ENCODE assay signal across 8 mouse cellular contexts in genomic region chr4:134469341-134469796, GRCm38 (mm10). TPM values are rescaled to one million over a fixed set of nuclear protein-coding genes. Genes with fewer than 3 reads are reported as not detected.
DNase-seq lines count a peak whose midpoint lies in the region; ATAC-seq lines count a peak whose summit lies in the region.

No protein-coding gene starts in this region.

- ATAC-seq in heart, embryonic 16.5 days (replicated peaks; ENCODE audit: extremely low read depth, insufficient read depth, low FRiP score), result no peak
- peak; percentile 15 for ATAC-seq in hindbrain, embryonic 13.5 days (ENCODE audit: low FRiP score)
- ATAC-seq in midbrain, embryonic 15.5 days (replicated peaks), result peak; percentile 13

- 11% methylated on average over 6 of the region's 6 CpGs for WGBS in heart, embryonic 16.5 days
- 3% methylated on average over 6 of the region's 6 CpGs for WGBS in hindbrain, embryonic 13.5 days
- 1% methylated on average over 6 of the region's 6 CpGs for WGBS in midbrain, embryonic 15.5 days

- DNase-seq in heart, adult 18-20 months, result no peak
- peak; percentile 56 for DNase-seq in ZHBTc4 (ENCODE audit: low read depth, low spot score)
- no peak for DNase-seq in ovary, postnatal 36 days (ENCODE audit: low spot score)
- DNase-seq in right cerebral cortex, adult 2 months (ENCODE audit: low spot score in 2 of 2), result no peak
- no peak for DNase-seq in kidney, postnatal 14 days

- peak overlapping the region; percentile 90 for H3K4me3 ChIP-seq in heart, embryonic 16.5 days (ENCODE audit: low read length)
- peak overlapping the region; percentile 96 for H3K4me3 ChIP-seq in hindbrain, embryonic 13.5 days
- peak overlapping the region; percentile 81 for H3K4me3 ChIP-seq in midbrain, embryonic 15.5 days

- H3K9ac ChIP-seq in heart, embryonic 16.5 days (ENCODE audit: low read length), result peak overlapping the region; percentile 91
- H3K9ac ChIP-seq in hindbrain, embryonic 13.5 days, result peak overlapping the region; percentile 99
- peak overlapping the region; percentile 98 for H3K9ac ChIP-seq in midbrain, embryonic 15.5 days

- H3K36me3 ChIP-seq in heart, embryonic 16.5 days (ENCODE audit: control insufficient read depth, insufficient read depth), result peaks cover 31% of the 10 kb centered on the region
- peaks cover 31% of the 10 kb centered on the region for H3K36me3 ChIP-seq in hindbrain, embryonic 13.5 days
- H3K36me3 ChIP-seq in midbrain, embryonic 15.5 days (replicated peaks), result peaks cover 22% of the 10 kb centered on the region

- peak overlapping the region; percentile 33 for H3K27ac ChIP-seq in heart, embryonic 16.5 days (ENCODE audit: low read length)
- H3K27ac ChIP-seq in hindbrain, embryonic 13.5 days, result peak overlapping the region; percentile 99
- H3K27ac ChIP-seq in midbrain, embryonic 15.5 days, result peak overlapping the region; percentile 98

- H3K27me3 ChIP-seq in heart, embryonic 16.5 days (ENCODE audit: control insufficient read depth, insufficient read depth, low read length), result no peaks in the 10 kb centered on the region
- no peaks in the 10 kb centered on the region for H3K27me3 ChIP-seq in hindbrain, embryonic 13.5 days
- H3K27me3 ChIP-seq in midbrain, embryonic 15.5 days (replicated peaks), result no peaks in the 10 kb centered on the region

- peaks cover 3% of the 10 kb centered on the region; the same call in 1 of the 2 replicates for H3K9me3 ChIP-seq in heart, embryonic 16.5 days (replicated peaks; ENCODE audit: control insufficient read depth, low read length)
- no peaks in the 10 kb centered on the region for H3K9me3 ChIP-seq in hindbrain, embryonic 13.5 days
- no peaks in the 10 kb centered on the region for H3K9me3 ChIP-seq in midbrain, embryonic 15.5 days

- peaks cover 9% of the 10 kb centered on the region for H3K4me1 ChIP-seq in heart, embryonic 16.5 days (ENCODE audit: control insufficient read depth, insufficient read depth, low read length)
- peaks cover 56% of the 10 kb centered on the region for H3K4me1 ChIP-seq in hindbrain, embryonic 13.5 days (replicated peaks)
- H3K4me1 ChIP-seq in midbrain, embryonic 15.5 days, result peaks cover 61% of the 10 kb centered on the region

- H3K4me2 ChIP-seq in heart, embryonic 16.5 days (ENCODE audit: low read depth, low read length), result peak overlapping the region; percentile 96
- H3K4me2 ChIP-seq in hindbrain, embryonic 13.5 days, result peak overlapping the region; percentile 85
- H3K4me2 ChIP-seq in midbrain, embryonic 15.5 days, result peak overlapping the region; percentile 79

RNA-seq across cellular contexts. Expression of gene Stmn1, which starts 1.2 kb away (rescaled TPM):
- 936 and 979 TPM in 2 replicates for polyA plus RNA-seq in heart, embryonic 16.5 days (2015; fragmentation: Nextera tagmentation; extraction: Ambion mirVana)
- total RNA-seq in heart, adult 18-20 months (2021), result 10 to 100 TPM; 21.3 to 24.5 TPM
- polyA plus RNA-seq in hindbrain, embryonic 13.5 days (2015; fragmentation: Nextera tagmentation; extraction: Ambion mirVana), result 6,917 and 6,921 TPM in 2 replicates
- polyA plus RNA-seq in midbrain, embryonic 15.5 days (2015; fragmentation: Nextera tagmentation; extraction: Ambion mirVana), result 7,501 and 7,674 TPM in 2 replicates

RNA-seq across cellular contexts. Expression of gene Paqr7, which starts 27.1 kb away (rescaled TPM):
- polyA plus RNA-seq in heart, embryonic 16.5 days (2015; fragmentation: Nextera tagmentation; extraction: Ambion mirVana), result 12.4 and 13.2 TPM in 2 replicates
- total RNA-seq in heart, adult 18-20 months (2021), result 10 to 100 TPM; 15.5 to 15.7 TPM
- polyA plus RNA-seq in hindbrain, embryonic 13.5 days (2015; fragmentation: Nextera tagmentation; extraction: Ambion mirVana), result 20.2 and 21.5 TPM in 2 replicates
- 22.6 and 24.7 TPM in 2 replicates for polyA plus RNA-seq in midbrain, embryonic 15.5 days (2015; fragmentation: Nextera tagmentation; extraction: Ambion mirVana)

RNA-seq across cellular contexts. Expression of gene Aunip, which starts 41.4 kb away (rescaled TPM):
- polyA plus RNA-seq in heart, embryonic 16.5 days (2015; fragmentation: Nextera tagmentation; extraction: Ambion mirVana), result 8.1 and 10.0 TPM in 2 replicates
- under 1 TPM in 1 of 2 experiments, not detected in 1; 0.36 TPM for total RNA-seq in heart, adult 18-20 months (2021)
- 2.6 and 2.8 TPM in 2 replicates for polyA plus RNA-seq in hindbrain, embryonic 13.5 days (2015; fragmentation: Nextera tagmentation; extraction: Ambion mirVana)
- polyA plus RNA-seq in midbrain, embryonic 15.5 days (2015; fragmentation: Nextera tagmentation; extraction: Ambion mirVana), result 1.3 and 1.9 TPM in 2 replicates

Comparison
In these comparisons a context has a peak if more than half of its experiments do, and no peak if none do; other contexts are left out.
1. H3K27ac ChIP-seq: peak in every context shown above with its lines; median percentile 99 in hindbrain, embryonic 13.5 days; 98 in midbrain, embryonic 15.5 days; 33 in heart, embryonic 16.5 days.